Mouse (Mus musculus): ENCODE measurements around the gene Xxylt1. TPM values are rescaled to one million over a fixed set of nuclear protein-coding genes. Genes with fewer than 3 reads are reported as not detected.

Gene Xxylt1
- polyA plus RNA-seq, 1 experiment from 2014 or later: 8.4 TPM

- 56% methylated on average over 18 of the region's 18 CpGs for WGBS
- H3K27me3 ChIP-seq (replicated peaks): no peaks in the 10 kb centered on the region
- peak overlapping the region; percentile 47 for H3K9ac ChIP-seq
- H3K9me3 ChIP-seq: no peaks in the 10 kb centered on the region
- no peak overlapping the region for H3K4me3 ChIP-seq
- H3K36me3 ChIP-seq: no peaks in the 10 kb centered on the region
- H3K4me1 ChIP-seq: peaks cover 75% of the 10 kb centered on the region
- peak overlapping the region; percentile 32; the same call in 1 of the 2 replicates for H3K27ac ChIP-seq (replicated peaks)
- H3K4me2 ChIP-seq: peak overlapping the region; percentile 25
- no peak for ATAC-seq (ENCODE audit: extremely low read depth, insufficient number of reproducible peaks, low FRiP score, low TSS enrichment)
These were observed 111.8 kb downstream of the Xxylt1 start for GRCm38 (mm10) chr16:30969266-30970064.

- Histone ChIP-seq H3K4me1 (peaks cover 78% of the 10 kb centered on the region), H3K9ac (peak overlapping the region; percentile 47; the same call in 1 of the 2 replicates), H3K9me3 (no peaks in the 10 kb centered on the region), H3K27me3 (replicated peaks) (no peaks in the 10 kb centered on the region), H3K4me3 (no peak overlapping the region), H3K36me3 (no peaks in the 10 kb centered on the region), H3K4me2 (peak overlapping the region; percentile 25; the same call in 1 of the 2 replicates), H3K27ac (replicated peaks) (0 out of 2 replicates have a peak overlapping the region, but pooled peaks have one; percentile 32)
- ATAC-seq (ENCODE audit: extremely low read depth, insufficient number of reproducible peaks, low FRiP score, low TSS enrichment): no peak
- WGBS: 77% methylated on average over 7 of the region's 7 CpGs
These were observed 112.7 kb downstream of the Xxylt1 start for GRCm38 (mm10) chr16:30968402-30969151.

GRCm38 (mm10) chr16:30966684-30967083 lies 114.5 kb downstream of the Xxylt1 start:
- no peaks in the 10 kb centered on the region for H3K27me3 ChIP-seq (replicated peaks)
- H3K4me1 ChIP-seq: peaks cover 62% of the 10 kb centered on the region
- peak overlapping the region; percentile 74 for H3K27ac ChIP-seq (replicated peaks)
- ATAC-seq (ENCODE audit: extremely low read depth, insufficient number of reproducible peaks, low FRiP score, low TSS enrichment): no peak
- H3K9me3 ChIP-seq: no peaks in the 10 kb centered on the region
- WGBS: 19% methylated on average over 5 of the region's 5 CpGs
- H3K4me3 ChIP-seq: no peak overlapping the region
- no peaks in the 10 kb centered on the region for H3K36me3 ChIP-seq
- no peak overlapping the region for H3K9ac ChIP-seq
- no peak overlapping the region for H3K4me2 ChIP-seq

DNA sequence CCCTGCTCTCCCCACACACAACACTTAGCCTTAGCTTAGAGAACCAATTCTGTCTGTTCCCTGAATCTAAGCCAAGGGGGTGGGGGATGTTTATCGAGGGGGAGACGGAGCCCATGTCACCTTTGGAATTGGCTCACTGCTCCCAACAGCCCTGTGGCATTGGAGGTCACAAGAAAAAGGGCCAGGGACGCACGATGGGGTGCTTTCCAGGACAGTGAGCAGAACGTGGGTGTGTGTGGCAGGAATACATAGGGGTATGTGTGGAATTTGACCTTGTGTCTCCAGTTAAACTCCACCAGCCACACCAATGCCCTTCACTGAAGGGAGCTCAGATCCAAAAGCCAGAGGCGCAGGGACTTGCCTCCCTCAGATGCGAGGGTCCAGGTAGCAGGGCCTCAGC lies 116.3 kb downstream of the Xxylt1 start:
- no peaks in the 10 kb centered on the region for H3K9me3 ChIP-seq
- WGBS: 33% methylated on average over 7 of the region's 7 CpGs
- no peak overlapping the region for H3K4me3 ChIP-seq
- no peaks in the 10 kb centered on the region for H3K36me3 ChIP-seq
- H3K4me2 ChIP-seq: peak overlapping the region; percentile 22; the same call in 1 of the 2 replicates
- H3K9ac ChIP-seq: peak overlapping the region; percentile 53; the same call in 1 of the 2 replicates
- H3K27ac ChIP-seq (replicated peaks): peak overlapping the region; percentile 78
- no peaks in the 10 kb centered on the region for H3K27me3 ChIP-seq (replicated peaks)
- H3K4me1 ChIP-seq: peaks cover 52% of the 10 kb centered on the region
- no peak for ATAC-seq (ENCODE audit: extremely low read depth, insufficient number of reproducible peaks, low FRiP score, low TSS enrichment)

DNA sequence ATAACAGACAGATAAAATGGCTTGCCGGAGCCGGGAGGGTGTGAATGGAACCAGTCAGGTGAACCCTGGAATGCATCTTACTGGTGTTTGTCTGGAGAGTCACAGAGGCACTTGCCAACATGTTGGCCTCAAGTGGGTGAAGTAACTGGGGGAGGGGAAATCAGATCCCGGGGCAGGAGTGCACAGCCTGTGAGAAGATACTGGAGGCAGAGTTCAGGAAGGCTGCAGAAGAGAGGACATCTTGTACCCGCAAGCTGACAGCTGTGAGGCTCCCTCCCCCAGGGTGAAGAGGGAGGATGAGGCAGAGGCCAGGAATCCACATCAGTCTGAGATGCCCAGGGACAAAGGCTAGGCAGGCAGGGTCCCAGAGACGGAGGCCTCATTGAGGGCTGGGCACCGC lies 116.8 kb downstream of the Xxylt1 start:
- no peak for ATAC-seq (ENCODE audit: extremely low read depth, insufficient number of reproducible peaks, low FRiP score, low TSS enrichment)
- Histone ChIP-seq H3K9ac (peak overlapping the region; percentile 53; the same call in 1 of the 2 replicates), H3K4me3 (no peak overlapping the region), H3K9me3 (no peaks in the 10 kb centered on the region), H3K27ac (replicated peaks) (peak overlapping the region; percentile 78), H3K4me1 (peaks cover 48% of the 10 kb centered on the region), H3K36me3 (no peaks in the 10 kb centered on the region), H3K4me2 (peak overlapping the region; percentile 22; the same call in 1 of the 2 replicates), H3K27me3 (replicated peaks) (no peaks in the 10 kb centered on the region)
- whole genome bisulfite sequencing: 51% methylated on average over 6 of the region's 6 CpGs

GRCm38 (mm10) chr16:30962515-30962914 lies 118.7 kb downstream of the Xxylt1 start:
- ATAC-seq (ENCODE audit: extremely low read depth, insufficient number of reproducible peaks, low FRiP score, low TSS enrichment): no peak
- WGBS: 75% methylated on average over 8 of the region's 8 CpGs

DNA sequence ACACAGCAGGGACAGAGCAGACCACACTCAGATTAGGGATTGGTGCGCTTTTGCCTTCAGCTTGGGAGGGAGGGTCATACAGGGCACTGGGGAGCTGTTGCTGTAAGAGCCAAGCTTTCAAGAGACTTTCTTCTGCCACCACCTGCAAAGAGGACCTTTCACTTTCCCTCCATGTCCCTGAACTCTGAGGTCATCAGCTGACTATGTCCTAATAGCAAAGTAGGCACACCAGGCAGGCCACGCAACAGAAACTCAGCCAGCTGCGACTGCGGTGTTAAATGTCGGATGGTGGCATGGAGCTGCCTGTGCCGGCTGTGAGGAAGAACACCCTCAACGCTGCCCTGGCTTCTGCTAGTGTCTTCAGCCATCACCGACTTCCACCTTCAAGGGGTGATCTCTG lies 120.1 kb downstream of the Xxylt1 start:
- Histone ChIP-seq H3K36me3 (0 out of 2 replicates have a peak, but pooled peaks cover 11% of the 10 kb centered on the region), H3K4me2 (no peak overlapping the region), H3K4me3 (no peak overlapping the region), H3K9me3 (no peaks in the 10 kb centered on the region), H3K4me1 (peaks cover 26% of the 10 kb centered on the region), H3K27ac (replicated peaks) (no peak overlapping the region), H3K9ac (no peak overlapping the region; the same call in 1 of the 2 replicates), H3K27me3 (replicated peaks) (no peaks in the 10 kb centered on the region)
- 83% methylated on average over 8 of the region's 8 CpGs for WGBS
- no peak for ATAC-seq (ENCODE audit: extremely low read depth, insufficient number of reproducible peaks, low FRiP score, low TSS enrichment)

More at GRCm38 (mm10) chr16:30962515-30962914, 118.7 kb downstream of the Xxylt1 start:
- Histone ChIP-seq H3K27me3 (replicated peaks) (no peaks in the 10 kb centered on the region), H3K4me2 (no peak overlapping the region), H3K4me3 (no peak overlapping the region), H3K9ac (0 out of 2 replicates have a peak overlapping the region, but pooled peaks have one; percentile 7), H3K9me3 (no peaks in the 10 kb centered on the region), H3K4me1 (peaks cover 37% of the 10 kb centered on the region), H3K36me3 (no peaks in the 10 kb centered on the region), H3K27ac (replicated peaks) (no peak overlapping the region)

DNA sequence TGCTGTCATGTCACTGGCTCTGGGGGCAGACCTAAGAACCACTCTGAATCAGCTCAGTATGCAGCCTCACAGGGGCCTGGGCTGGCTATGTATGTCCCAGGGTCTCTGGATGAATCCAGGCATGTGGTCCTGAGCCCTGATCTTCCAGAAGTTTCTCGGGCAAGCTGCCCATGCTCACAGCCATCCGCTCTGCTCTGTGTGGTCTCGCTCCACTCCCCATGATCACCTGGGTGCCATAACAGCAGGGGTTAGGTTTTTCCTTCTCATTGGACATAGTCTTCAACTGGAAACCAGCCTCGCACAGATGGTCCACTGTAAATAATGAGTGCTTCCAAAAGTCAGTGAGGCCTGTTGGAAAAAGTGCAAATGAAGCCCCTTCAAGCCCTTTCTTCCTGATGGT lies 121.0 kb downstream of the Xxylt1 start:
- Histone ChIP-seq H3K36me3 (0 out of 2 replicates have a peak, but pooled peaks cover 11% of the 10 kb centered on the region), H3K27me3 (replicated peaks) (no peaks in the 10 kb centered on the region), H3K4me1 (peaks cover 20% of the 10 kb centered on the region), H3K4me3 (no peak overlapping the region), H3K4me2 (no peak overlapping the region), H3K9ac (no peak overlapping the region), H3K9me3 (no peaks in the 10 kb centered on the region), H3K27ac (replicated peaks) (no peak overlapping the region)
- WGBS: 85% methylated on average over 4 of the region's 4 CpGs
- no peak for ATAC-seq (ENCODE audit: extremely low read depth, insufficient number of reproducible peaks, low FRiP score, low TSS enrichment)

DNA sequence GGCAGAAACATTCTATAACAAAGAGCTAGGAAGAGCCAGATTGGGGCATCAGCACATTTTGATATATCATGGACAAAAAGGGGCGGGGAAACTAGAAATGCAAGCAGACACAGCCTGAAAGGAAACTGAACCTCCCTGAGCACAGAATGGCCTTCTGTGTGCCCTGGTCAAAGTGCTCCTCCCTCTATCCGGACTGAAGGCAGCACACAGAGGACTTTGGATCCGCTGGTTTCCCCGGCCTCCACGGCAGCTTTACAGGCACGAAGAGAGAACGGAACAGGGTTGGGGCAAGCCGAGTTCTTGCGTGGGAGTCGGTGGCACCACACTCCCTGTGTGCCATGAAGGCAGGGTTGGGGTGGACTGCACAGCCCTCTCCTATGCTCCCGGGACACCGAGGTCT lies 121.5 kb downstream of the Xxylt1 start:
- H3K36me3 ChIP-seq: 0 out of 2 replicates have a peak, but pooled peaks cover 11% of the 10 kb centered on the region
- no peak overlapping the region for H3K9ac ChIP-seq
- H3K4me2 ChIP-seq: no peak overlapping the region
- 85% methylated on average over 12 of the region's 12 CpGs for WGBS
- H3K4me1 ChIP-seq: peaks cover 14% of the 10 kb centered on the region
- no peak overlapping the region for H3K4me3 ChIP-seq
- H3K27me3 ChIP-seq (replicated peaks): no peaks in the 10 kb centered on the region
- H3K9me3 ChIP-seq: no peaks in the 10 kb centered on the region
- no peak overlapping the region for H3K27ac ChIP-seq (replicated peaks)
- no peak for ATAC-seq (ENCODE audit: extremely low read depth, insufficient number of reproducible peaks, low FRiP score, low TSS enrichment)

GRCm38 (mm10) chr16:30956141-30956540 lies 125.1 kb downstream of the Xxylt1 start:
- Histone ChIP-seq H3K27ac (replicated peaks) (no peak overlapping the region), H3K9me3 (no peaks in the 10 kb centered on the region), H3K4me1 (no peaks in the 10 kb centered on the region), H3K4me2 (no peak overlapping the region), H3K27me3 (replicated peaks) (no peaks in the 10 kb centered on the region), H3K9ac (no peak overlapping the region), H3K4me3 (no peak overlapping the region), H3K36me3 (0 out of 2 replicates have a peak, but pooled peaks cover 11% of the 10 kb centered on the region)
- WGBS: 85% methylated on average over 8 of the region's 8 CpGs
- ATAC-seq (ENCODE audit: extremely low read depth, insufficient number of reproducible peaks, low FRiP score, low TSS enrichment): no peak

DNA sequence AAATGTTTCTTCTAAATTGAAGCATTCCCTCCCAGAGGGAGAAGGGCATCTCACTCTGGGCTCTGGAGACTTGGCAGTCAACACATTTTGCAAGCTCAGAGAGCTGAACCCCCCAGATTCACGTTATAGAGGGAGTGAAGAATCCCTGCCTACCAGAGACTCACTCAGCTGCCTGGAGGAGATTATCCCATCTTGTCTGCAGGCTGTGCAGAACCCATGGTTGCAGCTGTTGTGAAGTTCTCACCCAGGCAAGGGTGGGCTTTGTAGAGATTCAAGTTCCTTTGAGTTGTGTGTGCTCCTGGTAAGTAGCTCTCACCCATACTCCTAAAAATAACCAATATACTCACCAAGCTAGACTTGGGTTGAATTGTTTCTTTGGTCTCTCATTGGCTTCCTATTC lies 132.6 kb downstream of the Xxylt1 start:
- 51% methylated on average over 1 of the region's 1 CpGs for WGBS
- Histone ChIP-seq H3K36me3 (no peaks in the 10 kb centered on the region), H3K9me3 (0 out of 2 replicates have a peak, but pooled peaks cover 5% of the 10 kb centered on the region), H3K9ac (no peak overlapping the region), H3K27me3 (replicated peaks) (no peaks in the 10 kb centered on the region), H3K4me2 (no peak overlapping the region), H3K4me1 (peaks cover 9% of the 10 kb centered on the region; the same call in 1 of the 2 replicates), H3K27ac (replicated peaks) (no peak overlapping the region), H3K4me3 (no peak overlapping the region)
- no peak for ATAC-seq (ENCODE audit: extremely low read depth, insufficient number of reproducible peaks, low FRiP score, low TSS enrichment)
